Mouse (Mus musculus): ENCODE data around the gene Ankrd12. TPM values are rescaled to one million over a fixed set of nuclear protein-coding genes. Genes with fewer than 3 reads are reported as not detected.
"Not testable (repeated sequence)": the region's sequence is repeated elsewhere in the genome, so short reads cannot be mapped to it uniquely, and the experiment has no call there.

Ankrd12 gene
- polyA plus RNA-seq, 1 experiment, result 0.37 TPM

GRCm38 (mm10) chr17:66065115-66065514, 11.8 kb downstream of the Ankrd12 start:
- TF ChIP-seq TAL1 (IDR thresholded peaks at IDR 0.05; ENCODE audit: low read length) (no peak), GATA1 (IDR thresholded peaks at IDR 0.05; ENCODE audit: low read length) (no peak)
- no peaks in the 10 kb centered on the region for H3K27me3 ChIP-seq (ENCODE audit: control insufficient read depth)
- no peaks in the 10 kb centered on the region; the same call in 1 of the 2 replicates for H3K4me1 ChIP-seq (ENCODE audit: control insufficient read depth)

GRCm38 (mm10) chr17:66061241-66061938, 15.5 kb downstream of the Ankrd12 start:
- TF ChIP-seq TAL1 (IDR thresholded peaks at IDR 0.05; ENCODE audit: low read length) (no peak), GATA1 (IDR thresholded peaks at IDR 0.05; ENCODE audit: low read length) (no peak)
- no peaks in the 10 kb centered on the region for H3K9me3 ChIP-seq (ENCODE audit: control insufficient read depth, low read length)
- H3K27me3 ChIP-seq (ENCODE audit: control insufficient read depth), result no peaks in the 10 kb centered on the region
- H3K4me1 ChIP-seq (ENCODE audit: control insufficient read depth), result no peaks in the 10 kb centered on the region
- H3K36me3 ChIP-seq (ENCODE audit: control insufficient read depth), result no peaks in the 10 kb centered on the region
- H3K4me3 ChIP-seq (replicated peaks), result no peak overlapping the region

More at GRCm38 (mm10) chr17:66065115-66065514, 11.8 kb downstream of the Ankrd12 start:
- Histone ChIP-seq H3K4me3 (replicated peaks) (no peak overlapping the region), H3K9me3 (ENCODE audit: control insufficient read depth, low read length) (no peaks in the 10 kb centered on the region), H3K36me3 (ENCODE audit: control insufficient read depth) (no peaks in the 10 kb centered on the region)

GRCm38 (mm10) chr17:66058160-66058559, 18.7 kb downstream of the Ankrd12 start:
- TF ChIP-seq GATA1 (IDR thresholded peaks at IDR 0.05; ENCODE audit: low read length) (no peak), TAL1 (IDR thresholded peaks at IDR 0.05; ENCODE audit: low read length) (no peak)
- H3K4me3 ChIP-seq (replicated peaks), result no peak overlapping the region
- no peaks in the 10 kb centered on the region for H3K36me3 ChIP-seq (ENCODE audit: control insufficient read depth)
- H3K9me3 ChIP-seq (ENCODE audit: control insufficient read depth, low read length), result no peaks in the 10 kb centered on the region
- no peaks in the 10 kb centered on the region for H3K27me3 ChIP-seq (ENCODE audit: control insufficient read depth)
- peaks cover 5% of the 10 kb centered on the region for H3K4me1 ChIP-seq (ENCODE audit: control insufficient read depth)

GRCm38 (mm10) chr17:66057145-66057544, 19.7 kb downstream of the Ankrd12 start:
- H3K4me1 ChIP-seq (ENCODE audit: control insufficient read depth), result peaks cover 5% of the 10 kb centered on the region
- no peaks in the 10 kb centered on the region for H3K27me3 ChIP-seq (ENCODE audit: control insufficient read depth)
- no peaks in the 10 kb centered on the region for H3K9me3 ChIP-seq (ENCODE audit: control insufficient read depth, low read length)

GRCm38 (mm10) chr17:66053349-66053748, 23.5 kb downstream of the Ankrd12 start:
- H3K4me1 ChIP-seq (ENCODE audit: control insufficient read depth), result peaks cover 5% of the 10 kb centered on the region
- peaks cover 3% of the 10 kb centered on the region for H3K36me3 ChIP-seq (ENCODE audit: control insufficient read depth)
- no peaks in the 10 kb centered on the region for H3K27me3 ChIP-seq (ENCODE audit: control insufficient read depth)
- no peak overlapping the region for H3K4me3 ChIP-seq (replicated peaks)
- TF ChIP-seq TAL1 (IDR thresholded peaks at IDR 0.05; ENCODE audit: low read length) (no peak), GATA1 (IDR thresholded peaks at IDR 0.05; ENCODE audit: low read length) (no peak)
- H3K9me3 ChIP-seq (ENCODE audit: control insufficient read depth, low read length), result no peaks in the 10 kb centered on the region

More at GRCm38 (mm10) chr17:66057145-66057544, 19.7 kb downstream of the Ankrd12 start:
- no peak overlapping the region for H3K4me3 ChIP-seq (replicated peaks)
- H3K36me3 ChIP-seq (ENCODE audit: control insufficient read depth), result no peaks in the 10 kb centered on the region
- TF ChIP-seq TAL1 (IDR thresholded peaks at IDR 0.05; ENCODE audit: low read length) (no peak), GATA1 (IDR thresholded peaks at IDR 0.05; ENCODE audit: low read length) (no peak)

- Histone ChIP-seq H3K9me3 (ENCODE audit: control insufficient read depth, low read length) (no peaks in the 10 kb centered on the region), H3K4me1 (ENCODE audit: control insufficient read depth) (no peaks in the 10 kb centered on the region), H3K27me3 (ENCODE audit: control insufficient read depth) (no peaks in the 10 kb centered on the region), H3K4me3 (replicated peaks) (no peak overlapping the region), H3K36me3 (ENCODE audit: control insufficient read depth) (peaks cover 5% of the 10 kb centered on the region)
- TF ChIP-seq TAL1 (IDR thresholded peaks at IDR 0.05; ENCODE audit: low read length) (no peak), GATA1 (IDR thresholded peaks at IDR 0.05; ENCODE audit: low read length) (no peak)
Observed at GRCm38 (mm10) chr17:66048795-66049194, 28.1 kb downstream of the Ankrd12 start.

- peaks cover 5% of the 10 kb centered on the region for H3K36me3 ChIP-seq (ENCODE audit: control insufficient read depth)
- TF ChIP-seq TAL1 (IDR thresholded peaks at IDR 0.05; ENCODE audit: low read length), result no peak
- TF ChIP-seq GATA1 (IDR thresholded peaks at IDR 0.05; ENCODE audit: low read length), result no peak
- H3K4me1 ChIP-seq (ENCODE audit: control insufficient read depth), result no peaks in the 10 kb centered on the region
- no peaks in the 10 kb centered on the region for H3K9me3 ChIP-seq (ENCODE audit: control insufficient read depth, low read length)
- H3K4me3 ChIP-seq (replicated peaks), result no peak overlapping the region
- no peaks in the 10 kb centered on the region for H3K27me3 ChIP-seq (ENCODE audit: control insufficient read depth)
Observed at GRCm38 (mm10) chr17:66048199-66048598, 28.7 kb downstream of the Ankrd12 start.

- not testable (repeated sequence) for H3K27me3 ChIP-seq (ENCODE audit: control insufficient read depth); H3K36me3 ChIP-seq (ENCODE audit: control insufficient read depth); H3K4me1 ChIP-seq (ENCODE audit: control insufficient read depth); H3K9me3 ChIP-seq (ENCODE audit: control insufficient read depth, low read length); H3K4me3 ChIP-seq (replicated peaks)
Observed at GRCm38 (mm10) chr17:66043679-66044078, 33.2 kb downstream of the Ankrd12 start.

GRCm38 (mm10) chr17:66041020-66041419, 35.9 kb downstream of the Ankrd12 start:
- Histone ChIP-seq H3K4me3 (replicated peaks) (no peak overlapping the region), H3K36me3 (ENCODE audit: control insufficient read depth) (peaks cover 3% of the 10 kb centered on the region), H3K4me1 (ENCODE audit: control insufficient read depth) (no peaks in the 10 kb centered on the region), H3K27me3 (ENCODE audit: control insufficient read depth) (no peaks in the 10 kb centered on the region), H3K9me3 (ENCODE audit: control insufficient read depth, low read length) (no peaks in the 10 kb centered on the region)
- TF ChIP-seq TAL1 (IDR thresholded peaks at IDR 0.05; ENCODE audit: low read length) (no peak), GATA1 (IDR thresholded peaks at IDR 0.05; ENCODE audit: low read length) (no peak)

GRCm38 (mm10) chr17:66033239-66033638, 43.6 kb downstream of the Ankrd12 start:
- TF ChIP-seq GATA1 (IDR thresholded peaks at IDR 0.05; ENCODE audit: low read length) (no peak), TAL1 (IDR thresholded peaks at IDR 0.05; ENCODE audit: low read length) (no peak)
- Histone ChIP-seq H3K27me3 (ENCODE audit: control insufficient read depth) (no peaks in the 10 kb centered on the region), H3K4me3 (replicated peaks) (no peak overlapping the region)

More at GRCm38 (mm10) chr17:66033239-66033638, 43.6 kb downstream of the Ankrd12 start:
- Histone ChIP-seq H3K4me1 (ENCODE audit: control insufficient read depth) (no peaks in the 10 kb centered on the region; the same call in 1 of the 2 replicates), H3K9me3 (ENCODE audit: control insufficient read depth, low read length) (no peaks in the 10 kb centered on the region), H3K36me3 (ENCODE audit: control insufficient read depth) (peaks cover 6% of the 10 kb centered on the region)

Measured in erythroblast, embryonic 14.5 days (primary cell).